ENCODE assay signal across 7 mouse cellular contexts in the genomic region with DNA sequence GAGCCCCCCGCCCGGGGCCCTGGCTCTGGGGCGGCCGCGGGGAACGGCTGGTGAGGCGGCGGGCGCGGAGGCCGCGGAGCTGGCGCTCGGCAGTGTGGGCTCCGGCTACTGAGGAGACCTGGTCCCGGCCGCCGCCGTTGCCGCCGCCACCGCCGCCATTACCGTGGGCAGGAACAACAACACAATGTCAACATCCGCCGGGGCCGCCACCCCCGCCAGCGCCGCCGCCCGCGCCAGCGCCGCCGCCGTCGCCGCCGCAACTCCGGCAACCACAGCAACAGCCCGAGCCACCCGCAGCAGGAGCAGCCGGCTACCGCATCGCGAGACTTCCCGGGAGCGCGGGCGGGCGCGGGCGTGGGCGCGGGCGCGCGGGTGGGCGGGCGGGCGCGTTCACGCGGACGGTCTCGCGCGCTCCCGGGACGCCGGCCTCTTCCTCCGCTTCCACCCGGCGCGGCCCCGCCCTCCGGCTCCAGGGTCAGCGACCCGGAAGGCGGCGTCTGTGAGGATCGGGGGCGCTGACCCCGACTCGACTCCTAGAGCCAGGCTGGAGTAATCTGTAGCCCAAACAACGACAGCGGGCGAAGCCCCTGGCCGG. TPM values are rescaled to one million over a fixed set of nuclear protein-coding genes. Genes with fewer than 3 reads are reported as not detected.
DNase-seq lines count a peak whose midpoint lies in the region; ATAC-seq lines count a peak whose summit lies in the region.

A gene (minus strand): TSS at position 465 of the 595 bp plus-strand sequence.

- H3K9ac ChIP-seq in midbrain, embryonic 12.5 days (replicated peaks), result peak within 1 kb of the TSS; percentile 96

- H3K36me3 ChIP-seq in limb, embryonic 10.5 days, result peaks cover 11% of the 10 kb centered on the region
- H3K36me3 ChIP-seq in midbrain, embryonic 12.5 days, result peaks cover 9% of the 10 kb centered on the region; the same call in 1 of the 2 replicates

- peak within 1 kb of the TSS; percentile 99 for H3K27ac ChIP-seq in limb, embryonic 10.5 days
- H3K27ac ChIP-seq in midbrain, embryonic 12.5 days (replicated peaks), result peak within 1 kb of the TSS; percentile 89

- under 1% methylated on average over 71 of the region's 90 CpGs for WGBS in limb, embryonic 10.5 days
- WGBS in midbrain, embryonic 12.5 days, result under 1% methylated on average over 64 of the region's 90 CpGs

- ATAC-seq in granulocyte monocyte progenitor cell, adult 5-6 weeks (replicated peaks; ENCODE audit: poor library complexity, severe bottlenecking), result peak; percentile 80
- ATAC-seq in midbrain, embryonic 12.5 days (ENCODE audit: low FRiP score, low read depth), result peak; percentile 94

- H3K4me3 ChIP-seq in limb, embryonic 10.5 days, result peak within 1 kb of the TSS; percentile 99
- peak within 1 kb of the TSS; percentile 94 for H3K4me3 ChIP-seq in midbrain, embryonic 12.5 days

- H3K4me1 ChIP-seq in limb, embryonic 10.5 days, result peaks cover 20% of the 10 kb centered on the region
- H3K4me1 ChIP-seq in midbrain, embryonic 12.5 days, result peaks cover 19% of the 10 kb centered on the region

- no peaks in the 10 kb centered on the region for H3K27me3 ChIP-seq in limb, embryonic 10.5 days (ENCODE audit: low read depth, poor library complexity, severe bottlenecking)
- peaks cover 50% of the 10 kb centered on the region for H3K27me3 ChIP-seq in midbrain, embryonic 12.5 days

- DNase-seq in adrenal gland, adult 8-10 months, result peak; percentile 83
- peak; percentile 92 for DNase-seq in embryo, embryonic 9.5 days (ENCODE audit: extremely low spot score)
- peak; percentile 88 for DNase-seq in kidney, adult 11 months
- DNase-seq in limb, embryonic 10.5 days (ENCODE audit: low spot score), result peak; percentile 89
- DNase-seq in skeletal muscle tissue, adult 2 months (ENCODE audit: low read depth, low spot score), result peak; percentile 73

- no peaks in the 10 kb centered on the region for H3K9me3 ChIP-seq in limb, embryonic 10.5 days (replicated peaks)
- 0 out of 2 replicates have a peak, but pooled peaks cover 3% of the 10 kb centered on the region for H3K9me3 ChIP-seq in midbrain, embryonic 12.5 days

- H3K4me2 ChIP-seq in midbrain, embryonic 12.5 days (replicated peaks), result peak within 1 kb of the TSS; percentile 95

RNA-seq across cellular contexts. Expression of the gene that starts here (rescaled TPM):
- total RNA-seq in adrenal gland, adult 8-10 months (2022), result 10 to 100 TPM; 22.8 to 28.3 (median 24.4) TPM
- total RNA-seq in granulocyte monocyte progenitor cell, adult 5-6 weeks (2014; fragmentation: Nextera tagmentation), result 14.2 and 42.0 TPM in 2 replicates
- total RNA-seq in granulocyte monocyte progenitor cell, adult 5-6 weeks (2017), result 40.3 and 58.9 TPM in 2 replicates
- 36.9 and 40.0 TPM in 2 replicates for polyA plus RNA-seq in limb, embryonic 10.5 days (2016; fragmentation: Nextera tagmentation; extraction: Ambion mirVana)
- polyA plus RNA-seq in midbrain, embryonic 12.5 days (2016; fragmentation: Nextera tagmentation; extraction: Ambion mirVana), result 33.3 and 44.7 TPM in 2 replicates

Comparison
In these comparisons a context has a peak if more than half of its experiments do, and no peak if none do; other contexts are left out.
1. Peak in every context shown above with its lines: DNase-seq, ATAC-seq, H3K4me3 ChIP-seq and H3K27ac ChIP-seq.